Mouse (Mus musculus) left cerebral cortex, adult 6 months (tissue): Measurements from ENCODE around the gene Btbd8. TPM values are rescaled to one million over a fixed set of nuclear protein-coding genes. Genes with fewer than 3 reads are reported as not detected.

Experiments used
- long read RNA-seq, 2 experiments: library from polyadenylated mRNA; unstranded; transcript quantifications; one replicate each; pipeline ENCODE4 v2.0.0; 2019 to 2020
- polyA plus RNA-seq: library from polyadenylated mRNA; unstranded; fragments of <200 nt; fragmentation: Nextera tagmentation; gene quantifications from 2 replicates; pipeline ENCODE4 v1.2.3, GENCODE M21; 2021

The Btbd8 gene
- 59.8 and 89.0 TPM in 2 replicates for polyA plus RNA-seq
- long read RNA-seq, experiment 1, full-length matches to known transcripts: 18 of 239 reads
- long read RNA-seq, experiment 1, partial matches to known transcripts: 140 of 239 reads
- long read RNA-seq, experiment 1, other reads (novel, unspliced or antisense): 81 of 239 reads
- long read RNA-seq, experiment 2, full-length matches to known transcripts: 3 of 68 reads
- long read RNA-seq, experiment 2, partial matches to known transcripts: 52 of 68 reads
- long read RNA-seq, experiment 2, other reads (novel, unspliced or antisense): 13 of 68 reads

DNA sequence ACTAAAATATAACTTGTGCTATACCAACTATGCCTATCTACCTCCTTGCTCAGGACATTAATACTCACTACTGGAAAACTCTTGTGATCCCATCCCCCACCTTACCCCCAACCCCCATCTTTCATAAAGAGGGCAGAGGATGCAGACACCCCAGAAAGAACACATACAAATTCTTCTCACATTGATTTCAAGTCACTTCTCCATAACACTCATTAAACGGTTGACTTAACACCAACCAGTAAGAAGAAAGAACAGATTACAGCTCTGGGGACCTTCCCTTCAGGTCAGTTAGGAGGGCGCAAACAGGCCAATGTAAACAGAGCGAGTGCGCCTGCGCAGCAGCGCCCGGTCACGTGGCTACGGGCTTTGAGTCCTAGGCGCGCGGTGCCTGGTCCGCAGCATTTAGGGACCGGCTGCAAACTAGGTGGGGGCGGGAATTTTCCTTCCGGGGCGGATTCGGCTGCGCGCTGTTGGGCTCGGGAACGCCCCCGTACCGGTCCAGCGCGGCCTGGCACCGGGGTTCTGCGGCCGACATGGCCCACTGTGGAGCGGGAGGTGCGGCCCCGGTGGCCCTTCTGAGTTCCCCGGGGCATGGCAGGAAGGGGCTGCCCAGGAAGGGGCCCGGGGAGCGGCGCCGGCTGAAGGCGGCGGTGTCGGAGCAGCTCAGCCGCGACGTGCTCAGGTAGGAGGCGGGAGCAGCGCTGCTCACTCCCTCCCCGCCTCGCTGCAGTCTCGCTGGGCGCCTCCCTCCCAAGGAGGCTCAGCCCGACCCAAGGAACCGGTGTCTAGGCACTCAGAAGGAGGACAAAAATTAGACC lies at the start of gene Btbd8:
TSS of gene Btbd8 (plus strand) at position 534 of the 818 bp plus-strand sequence.

DNA sequence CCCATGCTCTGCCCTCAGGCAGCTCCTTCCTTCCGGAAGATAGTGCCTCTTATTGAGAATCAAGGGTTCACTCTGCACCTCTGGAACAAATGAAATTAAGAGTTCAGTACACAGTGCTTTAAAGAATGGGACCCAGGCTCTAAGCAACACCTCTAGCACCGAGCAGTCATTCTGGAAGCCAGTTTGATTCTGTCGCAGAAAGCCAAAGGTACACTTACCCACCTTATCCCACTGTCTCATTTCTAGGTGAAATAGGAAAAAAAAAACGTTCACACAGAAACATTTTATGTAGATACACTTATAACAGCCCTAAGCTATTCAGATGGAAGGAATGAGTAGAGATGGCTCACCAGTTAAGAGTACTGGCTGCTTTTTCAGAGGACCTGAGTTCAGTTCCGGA lies 35.4 kb upstream of the Btbd8 start, which contains the start of gene Ephx4:
TSS of gene Ephx4 (plus strand) at position 301 of the 400 bp plus-strand sequence.

DNA sequence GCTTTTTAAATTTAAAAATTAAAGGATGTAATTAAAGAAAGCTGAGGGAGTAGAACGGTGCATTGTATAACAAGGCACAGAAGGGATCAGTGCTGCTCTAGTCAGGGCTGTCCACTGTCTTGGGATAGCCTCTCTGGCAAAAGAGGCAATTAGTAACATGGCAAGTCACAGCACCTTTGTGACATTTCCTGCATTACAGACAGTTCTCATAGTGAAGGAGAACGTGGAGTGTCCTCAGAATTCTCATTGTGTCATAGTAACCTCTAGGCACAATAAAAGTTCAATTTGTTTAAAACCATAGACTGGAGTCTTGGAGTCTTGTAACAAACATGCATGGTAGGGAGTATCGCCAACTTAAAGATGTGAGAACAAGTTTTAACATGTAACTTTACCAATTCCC lies 6.5 kb upstream of the Btbd8 start, which contains the start of gene Lpcat2b:
TSS of gene Lpcat2b (plus strand) at position 301 of the 400 bp plus-strand sequence.

DNA sequence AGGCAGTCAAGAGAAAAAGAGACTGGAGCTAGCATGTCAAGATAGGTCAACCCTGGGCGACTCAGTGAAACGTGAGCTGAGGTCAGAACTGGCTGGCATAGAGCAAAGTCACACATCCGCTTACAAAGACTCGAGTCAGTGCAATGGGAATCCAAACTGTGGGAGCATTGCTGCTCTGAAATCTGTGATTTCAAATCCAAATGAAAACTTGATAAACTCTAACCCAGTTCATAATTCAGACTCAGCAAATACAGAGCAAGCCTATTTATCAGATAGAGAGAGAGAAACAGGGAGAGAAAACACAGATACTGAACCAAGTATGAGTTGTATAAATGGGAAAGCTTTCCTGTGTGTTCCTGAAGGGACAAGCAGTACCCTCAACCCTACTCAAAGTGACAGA lies 69.5 kb downstream of the Btbd8 start, which contains the start of gene Gm42669:
TSS of gene Gm42669 (plus strand) at position 301 of the 400 bp plus-strand sequence.

DNA sequence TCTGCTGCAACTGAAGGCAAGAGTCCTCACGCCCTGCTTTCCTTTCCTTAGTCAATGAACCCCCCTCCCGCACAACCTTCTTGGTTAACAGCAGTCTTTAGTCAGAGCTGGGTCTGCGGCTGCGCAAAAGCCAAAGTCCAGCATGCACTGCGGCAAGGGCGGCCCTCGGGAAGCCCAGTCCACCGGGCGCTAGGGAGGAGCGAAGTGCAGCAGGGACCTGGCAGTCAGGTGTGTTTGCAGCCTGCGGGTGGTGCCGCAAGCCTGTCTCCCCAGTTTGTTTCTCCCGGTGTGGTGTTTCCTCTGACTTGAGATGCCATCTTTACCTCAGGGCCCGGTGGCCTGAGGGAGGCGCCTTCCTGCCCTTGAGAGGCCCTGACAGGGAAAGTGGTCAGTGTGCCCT lies 96.8 kb downstream of the Btbd8 start, which contains the start of gene 1700028K03Rik:
TSS of gene 1700028K03Rik (plus strand) at position 129 of the 400 bp plus-strand sequence.

Other genes with a start within 250 kb of the Btbd8 start
- 3.2 and 4.8 TPM in 2 replicates for gene Tgfbr3, start 148.4 kb upstream of the Btbd8 start, polyA plus RNA-seq
- 1.9 and 4.2 TPM in 2 replicates for gene Brdt, start 106.8 kb upstream of the Btbd8 start, polyA plus RNA-seq
- gene Ephx4, start 35.3 kb upstream of the Btbd8 start, polyA plus RNA-seq: 128 and 161 TPM in 2 replicates
- not detected in 2 replicates for gene Lpcat2b, start 6.4 kb upstream of the Btbd8 start, polyA plus RNA-seq
- 0.14 TPM in 1 of 2 replicates, not detected in the other for gene Gm42669, start 69.6 kb downstream of the Btbd8 start, polyA plus RNA-seq
- gene 1700028K03Rik, start 96.7 kb downstream of the Btbd8 start, polyA plus RNA-seq: 0.20 and 0.32 TPM in 2 replicates
- gene Rpap2, start 159.4 kb downstream of the Btbd8 start, polyA plus RNA-seq: 19.3 and 26.3 TPM in 2 replicates
- gene Glmn, start 159.9 kb downstream of the Btbd8 start, polyA plus RNA-seq: 12.4 and 14.1 TPM in 2 replicates